Comparison of ENCODE assay signal across 21 mouse cellular contexts in genomic region chr1:75524679-75525078, GRCm38 (mm10). TPM values are rescaled to one million over a fixed set of nuclear protein-coding genes. Genes with fewer than 3 reads are reported as not detected.
DNase-seq lines count a peak whose midpoint lies in the region; ATAC-seq and TF ChIP-seq lines count a peak whose summit lies in the region.
"Had no signal": no experiment of that assay in that cellular context is flagged by ENCODE, and none has a peak within 500 bp of the region (broad histone marks: within the 10 kb centered on the region; RNA-seq: fewer than 3 reads in every experiment).

No protein-coding gene starts in this region.

- whole genome bisulfite sequencing in hindbrain, postnatal 0 days = 92% methylated on average over 7 of the region's 7 CpGs
- 93% methylated on average over 7 of the region's 7 CpGs for WGBS in hindbrain, embryonic 14.5 days
- 95% methylated on average over 7 of the region's 7 CpGs for WGBS in midbrain, embryonic 12.5 days
- WGBS in midbrain, embryonic 14.5 days = 91% methylated on average over 7 of the region's 7 CpGs

- DNase-seq in hindbrain, postnatal 0 days (ENCODE audit: low spot score) = no peak
- no peak for DNase-seq in hindbrain, embryonic 14.5 days (ENCODE audit: low spot score)
- no peak for DNase-seq in midbrain, embryonic 14.5 days
- peak; percentile 82 to 83 for DNase-seq in spleen, postnatal 36 days (ENCODE audit: low spot score in 2 of 2)
- no peak for DNase-seq in adrenal gland, postnatal 10 days
- DNase-seq: adrenal gland, postnatal 25 days; cerebellum, adult 11 months; cerebellum, postnatal 36 days; heart, postnatal 14 days; liver, embryonic 13.5 days; retina, postnatal 1 day; thymus, postnatal 36 days had no signal

- TF ChIP-seq CTCF in hindbrain, postnatal 0 days (IDR thresholded peaks at IDR 0.05; ENCODE audit: low read depth) = no peak

- peaks cover 3% of the 10 kb centered on the region; the same call in 1 of the 2 replicates for H3K4me1 ChIP-seq in hindbrain, postnatal 0 days (ENCODE audit: insufficient read depth, low read length)
- peaks cover 9% of the 10 kb centered on the region for H3K4me1 ChIP-seq in hindbrain, embryonic 14.5 days (replicated peaks; ENCODE audit: control insufficient read depth, insufficient read depth, low read length)
- peaks cover 11% of the 10 kb centered on the region for H3K4me1 ChIP-seq in midbrain, embryonic 12.5 days
- H3K4me1 ChIP-seq in midbrain, embryonic 14.5 days (ENCODE audit: control insufficient read depth, insufficient read depth, low read length) = peaks cover 3% of the 10 kb centered on the region; the same call in 1 of the 2 replicates

- H3K27me3 ChIP-seq in hindbrain, postnatal 0 days (ENCODE audit: insufficient read depth, low read length) = no peaks in the 10 kb centered on the region
- no peaks in the 10 kb centered on the region for H3K27me3 ChIP-seq in hindbrain, embryonic 14.5 days (ENCODE audit: control insufficient read depth, insufficient read depth, low read length)
- H3K27me3 ChIP-seq in midbrain, embryonic 12.5 days = no peaks in the 10 kb centered on the region
- H3K27me3 ChIP-seq in midbrain, embryonic 14.5 days (ENCODE audit: control insufficient read depth, insufficient read depth, low read length) = no peaks in the 10 kb centered on the region
- H3K27me3 ChIP-seq: hindbrain, embryonic 13.5 days; intestine, embryonic 15.5 days; limb, embryonic 12.5 days; liver, embryonic 13.5 days; midbrain, embryonic 15.5 days; Patski had no signal

- H3K27ac ChIP-seq in hindbrain, postnatal 0 days = no peak overlapping the region
- H3K27ac ChIP-seq in hindbrain, embryonic 14.5 days = no peak overlapping the region
- H3K27ac ChIP-seq in midbrain, embryonic 12.5 days (replicated peaks) = no peak overlapping the region
- no peak overlapping the region for H3K27ac ChIP-seq in midbrain, embryonic 14.5 days (replicated peaks; ENCODE audit: low read depth, low read length)
- H3K27ac ChIP-seq: hindbrain, embryonic 13.5 days; intestine, embryonic 15.5 days; limb, embryonic 12.5 days; liver, embryonic 13.5 days; midbrain, embryonic 15.5 days had no signal

- no peak for ATAC-seq in hindbrain, postnatal 0 days
- no peak for ATAC-seq in hindbrain, embryonic 14.5 days (ENCODE audit: low FRiP score)
- ATAC-seq in midbrain, embryonic 12.5 days (ENCODE audit: low FRiP score, low read depth) = no peak
- ATAC-seq in midbrain, embryonic 14.5 days (ENCODE audit: low FRiP score, low TSS enrichment) = no peak
- ATAC-seq in granulocyte monocyte progenitor cell, adult 5-6 weeks (replicated peaks; ENCODE audit: poor library complexity, severe bottlenecking) = peak; percentile 11; the same call in 1 of the 2 replicates
- ATAC-seq: activated CD4-positive, CD25-positive, alpha-beta regulatory T cell, adult 4 months; intestine, embryonic 15.5 days; midbrain, embryonic 15.5 days; Patski had no signal

- no peak overlapping the region for H3K4me2 ChIP-seq in hindbrain, postnatal 0 days (ENCODE audit: low read depth, low read length)
- no peak overlapping the region for H3K4me2 ChIP-seq in hindbrain, embryonic 14.5 days (replicated peaks)
- H3K4me2 ChIP-seq in midbrain, embryonic 12.5 days (replicated peaks) = no peak overlapping the region
- no peak overlapping the region for H3K4me2 ChIP-seq in midbrain, embryonic 14.5 days (ENCODE audit: low read length)
- H3K4me2 ChIP-seq: hindbrain, embryonic 13.5 days; intestine, embryonic 15.5 days; limb, embryonic 12.5 days; liver, embryonic 13.5 days; midbrain, embryonic 15.5 days had no signal

- peaks cover 28% of the 10 kb centered on the region for H3K36me3 ChIP-seq in hindbrain, postnatal 0 days (ENCODE audit: insufficient read depth, low read length)
- peaks cover 43% of the 10 kb centered on the region for H3K36me3 ChIP-seq in hindbrain, embryonic 14.5 days (replicated peaks; ENCODE audit: control insufficient read depth, insufficient read depth)
- H3K36me3 ChIP-seq in midbrain, embryonic 12.5 days = peaks cover 37% of the 10 kb centered on the region
- H3K36me3 ChIP-seq in midbrain, embryonic 14.5 days (ENCODE audit: control insufficient read depth, insufficient read depth, low read length) = peaks cover 45% of the 10 kb centered on the region

- no peak overlapping the region for H3K4me3 ChIP-seq in hindbrain, postnatal 0 days (ENCODE audit: low read length)
- no peak overlapping the region for H3K4me3 ChIP-seq in hindbrain, embryonic 14.5 days (replicated peaks; ENCODE audit: low read length)
- H3K4me3 ChIP-seq in midbrain, embryonic 12.5 days = no peak overlapping the region
- H3K4me3 ChIP-seq in midbrain, embryonic 14.5 days (replicated peaks; ENCODE audit: low read depth, low read length) = no peak overlapping the region
- H3K4me3 ChIP-seq: hindbrain, embryonic 13.5 days; intestine, embryonic 15.5 days; limb, embryonic 12.5 days; liver, embryonic 13.5 days; midbrain, embryonic 15.5 days had no signal

- 0 out of 2 replicates have a peak overlapping the region, but pooled peaks have one; percentile 13 for H3K9ac ChIP-seq in hindbrain, postnatal 0 days (replicated peaks; ENCODE audit: low read length)
- H3K9ac ChIP-seq in hindbrain, embryonic 14.5 days = no peak overlapping the region
- 0 out of 2 replicates have a peak overlapping the region, but pooled peaks have one; percentile 2 for H3K9ac ChIP-seq in midbrain, embryonic 12.5 days (replicated peaks)
- H3K9ac ChIP-seq in midbrain, embryonic 14.5 days (replicated peaks; ENCODE audit: low read length) = no peak overlapping the region
- H3K9ac ChIP-seq: hindbrain, embryonic 13.5 days; intestine, embryonic 15.5 days; limb, embryonic 12.5 days; liver, embryonic 13.5 days; midbrain, embryonic 15.5 days had no signal

- no peaks in the 10 kb centered on the region for H3K9me3 ChIP-seq in hindbrain, postnatal 0 days (ENCODE audit: low read length)
- H3K9me3 ChIP-seq in hindbrain, embryonic 14.5 days (ENCODE audit: control insufficient read depth, low read length) = no peaks in the 10 kb centered on the region
- H3K9me3 ChIP-seq in midbrain, embryonic 12.5 days = no peaks in the 10 kb centered on the region
- H3K9me3 ChIP-seq in midbrain, embryonic 14.5 days (ENCODE audit: control insufficient read depth, low read length) = no peaks in the 10 kb centered on the region
- H3K9me3 ChIP-seq: hindbrain, embryonic 13.5 days; intestine, embryonic 15.5 days; limb, embryonic 12.5 days; liver, embryonic 13.5 days; midbrain, embryonic 15.5 days had no signal

RNA-seq across cellular contexts. Expression of gene Stk11ip, which starts 3.4 kb away (rescaled TPM):
- 27.9 and 46.9 TPM in 2 replicates for total RNA-seq in hindbrain, postnatal 0 days (2014; rRNA removed)
- 13.5 and 14.0 TPM in 2 replicates for polyA plus RNA-seq in hindbrain, postnatal 0 days (2015; fragmentation: Nextera tagmentation; extraction: Ambion mirVana)
- polyA plus RNA-seq in hindbrain, embryonic 14.5 days (2014; fragmentation: Nextera tagmentation; extraction: Ambion mirVana) = 14.0 and 17.9 TPM in 2 replicates
- polyA plus RNA-seq in midbrain, embryonic 12.5 days (2016; fragmentation: Nextera tagmentation; extraction: Ambion mirVana) = 26.9 and 30.5 TPM in 2 replicates
- 15.7 and 21.0 TPM in 2 replicates for polyA plus RNA-seq in midbrain, embryonic 14.5 days (2014; fragmentation: Nextera tagmentation; extraction: Ambion mirVana)
- total RNA-seq in granulocyte monocyte progenitor cell, adult 5-6 weeks (2014; fragmentation: Nextera tagmentation) = 15.4 and 17.3 TPM in 2 replicates
- total RNA-seq in granulocyte monocyte progenitor cell, adult 5-6 weeks (2017) = 7.9 and 23.2 TPM in 2 replicates
- total RNA-seq in adrenal gland, postnatal 10 days (2021) = 10 to 100 TPM; 17.0 to 21.9 TPM

RNA-seq across cellular contexts. Expression of gene Inha, which starts 17.8 kb away (rescaled TPM):
- total RNA-seq in hindbrain, postnatal 0 days (2014; rRNA removed) = 28.9 and 31.8 TPM in 2 replicates
- 20.3 TPM in 2 replicates for polyA plus RNA-seq in hindbrain, postnatal 0 days (2015; fragmentation: Nextera tagmentation; extraction: Ambion mirVana)
- 9.7 and 9.9 TPM in 2 replicates for polyA plus RNA-seq in hindbrain, embryonic 14.5 days (2014; fragmentation: Nextera tagmentation; extraction: Ambion mirVana)
- 7.2 and 8.9 TPM in 2 replicates for polyA plus RNA-seq in midbrain, embryonic 12.5 days (2016; fragmentation: Nextera tagmentation; extraction: Ambion mirVana)
- polyA plus RNA-seq in midbrain, embryonic 14.5 days (2014; fragmentation: Nextera tagmentation; extraction: Ambion mirVana) = 9.3 and 16.8 TPM in 2 replicates
- total RNA-seq in granulocyte monocyte progenitor cell, adult 5-6 weeks (2014; fragmentation: Nextera tagmentation) = not detected in 2 replicates
- not detected in 2 replicates for total RNA-seq in granulocyte monocyte progenitor cell, adult 5-6 weeks (2017)
- 10 to 100 TPM; 47.4 to 78.9 TPM for total RNA-seq in adrenal gland, postnatal 10 days (2021)
- polyA plus RNA-seq: activated CD4-positive, CD25-positive, alpha-beta regulatory T cell, adult 4 months had no signal

RNA-seq across cellular contexts. Expression of gene Obsl1, which starts 18.4 kb away (rescaled TPM):
- 52.4 and 62.4 TPM in 2 replicates for total RNA-seq in hindbrain, postnatal 0 days (2014; rRNA removed)
- 22.7 and 23.9 TPM in 2 replicates for polyA plus RNA-seq in hindbrain, postnatal 0 days (2015; fragmentation: Nextera tagmentation; extraction: Ambion mirVana)
- polyA plus RNA-seq in hindbrain, embryonic 14.5 days (2014; fragmentation: Nextera tagmentation; extraction: Ambion mirVana) = 22.6 and 25.9 TPM in 2 replicates
- polyA plus RNA-seq in midbrain, embryonic 12.5 days (2016; fragmentation: Nextera tagmentation; extraction: Ambion mirVana) = 42.7 and 46.6 TPM in 2 replicates
- polyA plus RNA-seq in midbrain, embryonic 14.5 days (2014; fragmentation: Nextera tagmentation; extraction: Ambion mirVana) = 22.0 and 24.1 TPM in 2 replicates
- not detected in 2 replicates for total RNA-seq in granulocyte monocyte progenitor cell, adult 5-6 weeks (2014; fragmentation: Nextera tagmentation)
- total RNA-seq in granulocyte monocyte progenitor cell, adult 5-6 weeks (2017) = not detected in 2 replicates
- 100 to 1,000 TPM in 1 of 2 experiments, 10 to 100 TPM in 1; 95.2 to 118 TPM for total RNA-seq in adrenal gland, postnatal 10 days (2021)
- polyA plus RNA-seq: activated CD4-positive, CD25-positive, alpha-beta regulatory T cell, adult 4 months had no signal

RNA-seq across cellular contexts. Expression of gene Slc4a3, which starts 21.4 kb away (rescaled TPM):
- total RNA-seq in hindbrain, postnatal 0 days (2014; rRNA removed) = 191 and 194 TPM in 2 replicates
- polyA plus RNA-seq in hindbrain, postnatal 0 days (2015; fragmentation: Nextera tagmentation; extraction: Ambion mirVana) = 90.0 and 96.4 TPM in 2 replicates
- 43.0 and 50.1 TPM in 2 replicates for polyA plus RNA-seq in hindbrain, embryonic 14.5 days (2014; fragmentation: Nextera tagmentation; extraction: Ambion mirVana)
- 31.0 and 36.0 TPM in 2 replicates for polyA plus RNA-seq in midbrain, embryonic 12.5 days (2016; fragmentation: Nextera tagmentation; extraction: Ambion mirVana)
- polyA plus RNA-seq in midbrain, embryonic 14.5 days (2014; fragmentation: Nextera tagmentation; extraction: Ambion mirVana) = 31.5 and 41.0 TPM in 2 replicates
- total RNA-seq in granulocyte monocyte progenitor cell, adult 5-6 weeks (2014; fragmentation: Nextera tagmentation) = not detected in 2 replicates
- total RNA-seq in granulocyte monocyte progenitor cell, adult 5-6 weeks (2017) = not detected in 2 replicates
- 10 to 100 TPM; 44.3 to 68.8 TPM for total RNA-seq in adrenal gland, postnatal 10 days (2021)

RNA-seq across cellular contexts. Expression of gene Tmem198, which starts 45.3 kb away (rescaled TPM):
- total RNA-seq in hindbrain, postnatal 0 days (2014; rRNA removed) = 52.7 and 69.3 TPM in 2 replicates
- polyA plus RNA-seq in hindbrain, postnatal 0 days (2015; fragmentation: Nextera tagmentation; extraction: Ambion mirVana) = 33.9 and 36.4 TPM in 2 replicates
- 37.5 and 40.3 TPM in 2 replicates for polyA plus RNA-seq in hindbrain, embryonic 14.5 days (2014; fragmentation: Nextera tagmentation; extraction: Ambion mirVana)
- polyA plus RNA-seq in midbrain, embryonic 12.5 days (2016; fragmentation: Nextera tagmentation; extraction: Ambion mirVana) = 26.5 and 27.6 TPM in 2 replicates
- 42.9 and 55.9 TPM in 2 replicates for polyA plus RNA-seq in midbrain, embryonic 14.5 days (2014; fragmentation: Nextera tagmentation; extraction: Ambion mirVana)
- total RNA-seq in granulocyte monocyte progenitor cell, adult 5-6 weeks (2014; fragmentation: Nextera tagmentation) = not detected in 2 replicates
- not detected in 2 replicates for total RNA-seq in granulocyte monocyte progenitor cell, adult 5-6 weeks (2017)
- total RNA-seq in adrenal gland, postnatal 10 days (2021) = 1 to 10 TPM; 2.5 to 3.8 TPM
- total RNA-seq: gastrocnemius, adult 8-10 months had no signal

Comparison
In these comparisons a context has a peak if more than half of its experiments do, and no peak if none do; other contexts are left out.
1. H3K9ac ChIP-seq: peak in hindbrain, postnatal 0 days (single experiment) and midbrain, embryonic 12.5 days (single experiment); none in hindbrain, embryonic 14.5 days (single experiment) and midbrain, embryonic 14.5 days (single experiment).
2. DNase-seq: peak in spleen, postnatal 36 days (2 of 2); none in hindbrain, postnatal 0 days (single experiment), hindbrain, embryonic 14.5 days (single experiment), midbrain, embryonic 14.5 days (single experiment) and adrenal gland, postnatal 10 days (single experiment).